Mouse (Mus musculus) ovary, postnatal 10 days (tissue): Measurements from ENCODE around the gene Fam160b1.

Experiments
- DNase-seq: peaks from one replicate; pipeline ENCODE4 v3.0.0; 2022; ENCODE audit warnings: low spot score

Fam160b1 gene

DNA sequence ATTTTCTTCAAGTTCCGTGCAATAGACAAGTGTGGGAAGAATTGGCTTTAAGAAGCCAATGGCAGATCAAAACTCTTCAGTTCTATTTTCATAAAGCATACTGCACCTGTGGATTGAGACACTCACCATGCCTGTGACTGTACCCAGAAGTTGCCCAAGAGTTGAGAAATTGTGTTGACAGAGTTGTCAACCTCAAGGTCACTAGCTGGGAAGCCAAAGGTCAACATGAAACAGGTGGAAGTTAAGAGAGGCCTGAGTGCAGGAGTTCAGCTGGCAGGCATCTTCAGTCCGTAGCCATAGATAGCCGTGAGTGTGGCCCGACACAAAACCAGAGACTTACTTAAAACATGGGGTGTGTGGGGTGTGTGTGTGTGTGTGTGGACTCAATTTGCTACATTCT lies 6.7 kb downstream of the Fam160b1 start:
- no peak for DNase-seq

DNA sequence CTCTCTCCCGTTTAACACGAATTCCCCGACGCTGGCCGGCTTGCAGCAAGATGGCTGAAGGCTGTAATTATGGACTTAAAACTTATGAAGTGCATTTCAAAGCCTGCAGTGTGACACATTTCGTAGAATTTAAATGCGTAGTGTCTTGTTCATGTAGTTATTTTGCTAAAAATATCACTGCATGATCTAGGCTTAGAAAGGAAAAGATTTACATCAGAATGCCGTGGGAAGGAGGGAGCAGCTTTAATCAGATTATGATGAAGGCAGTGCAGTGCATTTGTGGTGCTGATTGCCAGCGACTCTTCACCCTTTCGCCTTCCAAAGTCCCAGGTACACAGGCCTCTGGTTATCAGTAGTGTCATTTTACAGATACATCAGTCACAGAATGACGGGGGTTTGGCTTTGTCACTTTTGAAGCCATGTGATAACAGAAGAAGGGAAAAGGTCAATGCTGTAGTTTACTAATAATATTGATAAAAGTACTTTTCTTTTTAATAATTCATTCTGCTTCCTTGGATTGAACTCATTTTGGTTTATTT lies 7.4 kb downstream of the Fam160b1 start:
- no peak for DNase-seq

DNA sequence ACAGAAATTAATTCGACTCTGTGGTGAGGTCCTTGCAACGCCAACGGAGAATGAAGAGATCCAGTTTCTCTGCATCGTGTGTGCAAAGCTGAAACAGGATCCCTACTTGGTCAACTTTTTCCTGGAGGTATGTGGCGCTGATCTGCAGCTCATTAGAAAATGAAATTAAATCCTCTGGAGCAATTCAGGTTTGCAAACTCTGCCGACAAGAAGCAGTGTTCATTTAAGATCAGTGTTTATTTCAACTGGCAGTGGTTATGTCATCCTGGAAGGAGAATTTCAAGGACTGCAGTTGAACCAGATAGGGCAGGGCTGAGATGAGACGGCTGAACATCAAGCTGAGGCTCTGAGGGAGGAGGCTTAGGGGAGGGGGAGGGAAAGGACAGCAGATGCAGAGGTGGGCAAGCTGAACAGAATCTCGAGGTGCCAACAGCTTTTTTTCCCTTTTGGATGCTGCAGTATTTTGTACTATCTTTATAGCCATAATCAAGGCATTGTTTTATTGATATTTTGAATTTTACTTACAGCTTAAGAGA lies 12.9 kb downstream of the Fam160b1 start:
- DNase-seq = no peak

DNA sequence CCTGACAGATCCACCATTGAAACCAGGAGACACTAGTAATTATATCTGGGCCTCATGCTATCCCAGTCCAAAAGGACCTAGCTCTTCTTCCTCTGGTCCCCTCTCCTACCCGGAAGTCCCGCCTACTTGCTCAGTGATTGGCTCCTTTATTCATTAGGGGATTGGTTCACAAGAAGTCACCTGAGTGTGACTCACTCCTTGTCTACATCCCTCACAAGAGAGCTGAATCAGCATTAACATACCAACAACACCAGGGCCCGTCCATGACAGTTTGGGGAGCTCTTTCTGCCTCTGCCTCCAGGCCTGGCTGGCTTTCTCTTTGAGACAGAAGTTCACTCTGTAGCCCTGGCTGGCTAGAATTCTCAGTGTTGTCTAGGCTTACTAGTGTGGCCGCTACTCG lies 14.7 kb downstream of the Fam160b1 start:
- DNase-seq = no peak

DNA sequence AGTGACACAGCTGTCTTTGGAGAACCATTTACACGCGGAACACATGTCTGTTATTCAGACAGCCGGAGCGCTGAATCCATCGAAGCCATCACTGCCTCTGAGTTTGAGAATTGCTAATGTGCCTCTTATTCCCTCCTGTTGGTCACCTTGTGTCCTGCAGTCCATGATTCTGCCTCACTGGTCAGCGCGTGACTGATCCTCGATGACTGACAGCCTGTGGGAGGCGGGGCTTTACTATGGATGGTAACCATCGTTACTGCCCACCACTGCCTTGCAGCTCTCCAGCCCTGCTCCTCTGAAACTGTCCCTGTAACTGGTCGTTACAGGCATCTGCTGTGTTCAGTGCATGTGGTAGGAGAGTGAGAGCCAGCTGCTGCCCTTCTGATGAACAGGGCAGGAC lies 15.3 kb downstream of the Fam160b1 start:
- no peak for DNase-seq

DNA sequence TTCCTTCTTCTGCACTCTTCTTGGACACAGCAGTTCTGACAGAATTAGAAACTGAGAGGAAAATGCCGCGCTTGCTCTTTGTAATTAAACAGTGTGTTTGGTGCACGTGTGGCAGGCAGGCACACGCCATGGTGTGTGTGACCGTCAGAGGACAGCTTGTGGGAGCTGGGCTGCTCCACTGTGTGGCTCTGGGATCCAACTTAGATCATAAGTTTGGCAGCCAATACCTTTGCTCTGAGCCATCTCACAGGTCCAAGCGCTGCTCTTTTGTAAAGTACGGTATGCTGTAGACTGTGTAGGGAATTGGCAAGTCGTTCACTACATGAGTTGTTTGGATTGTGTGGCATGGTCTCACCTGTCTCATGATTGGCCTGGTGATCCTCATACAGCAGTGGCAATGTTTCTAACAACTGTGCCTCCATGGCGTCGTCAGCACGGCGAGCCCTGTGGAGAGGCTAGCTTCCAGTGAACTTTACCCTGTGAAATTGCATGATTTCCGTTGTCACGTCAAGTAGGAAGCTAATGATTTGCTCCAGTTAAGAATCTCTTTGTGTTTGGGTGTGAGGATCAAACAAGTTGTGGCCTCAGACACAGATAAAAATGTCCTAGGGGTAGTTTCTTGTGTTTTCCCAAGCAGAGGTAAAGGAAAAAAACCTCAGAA lies 16.7 kb downstream of the Fam160b1 start:
- DNase-seq = no peak

DNA sequence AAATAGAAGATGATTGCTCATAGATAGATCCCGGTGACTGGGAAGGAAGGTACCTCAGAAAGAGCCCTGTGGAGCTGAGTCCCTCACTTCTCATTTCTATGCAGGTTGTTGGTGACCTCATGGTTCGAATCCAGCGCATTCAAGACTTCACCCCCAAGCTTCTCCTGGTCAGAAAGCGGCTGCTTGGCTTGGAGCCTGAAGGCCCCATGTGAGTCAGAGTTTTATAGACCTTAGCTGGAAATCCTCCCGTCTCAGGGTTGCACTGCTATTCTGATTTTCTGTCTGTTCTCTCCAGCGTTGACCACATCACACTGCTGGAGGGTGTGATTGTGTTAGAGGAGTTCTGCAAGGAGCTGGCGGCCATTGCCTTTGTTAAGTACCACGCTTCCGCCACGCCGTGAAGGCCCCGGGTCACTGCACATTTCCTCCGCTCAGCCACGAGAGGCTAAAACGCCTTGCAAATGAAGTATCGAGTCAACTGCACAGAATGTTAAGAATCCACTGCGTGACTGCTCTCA lies 25.8 kb downstream of the Fam160b1 start:
- DNase-seq = no peak

DNA sequence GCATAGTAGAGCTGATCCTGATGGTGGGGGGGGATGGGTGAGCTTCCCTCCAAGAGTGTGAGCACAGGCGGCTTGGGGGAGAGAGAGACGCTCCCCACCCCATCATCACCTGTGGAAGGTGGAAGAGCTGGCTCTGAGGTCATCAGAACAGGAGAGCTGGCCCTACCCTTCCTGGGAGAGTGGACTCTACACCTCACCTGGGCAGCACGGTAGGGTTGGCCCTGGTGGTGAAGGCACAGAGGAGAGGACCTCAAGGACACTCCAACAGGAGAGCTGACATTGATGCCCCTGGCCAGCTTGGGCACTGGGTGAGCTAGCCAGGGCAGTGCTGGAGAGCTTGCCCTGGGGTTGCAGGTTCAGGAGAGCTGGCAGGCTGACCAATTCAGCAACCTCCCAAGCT lies 31.1 kb downstream of the Fam160b1 start:
- no peak for DNase-seq

DNA sequence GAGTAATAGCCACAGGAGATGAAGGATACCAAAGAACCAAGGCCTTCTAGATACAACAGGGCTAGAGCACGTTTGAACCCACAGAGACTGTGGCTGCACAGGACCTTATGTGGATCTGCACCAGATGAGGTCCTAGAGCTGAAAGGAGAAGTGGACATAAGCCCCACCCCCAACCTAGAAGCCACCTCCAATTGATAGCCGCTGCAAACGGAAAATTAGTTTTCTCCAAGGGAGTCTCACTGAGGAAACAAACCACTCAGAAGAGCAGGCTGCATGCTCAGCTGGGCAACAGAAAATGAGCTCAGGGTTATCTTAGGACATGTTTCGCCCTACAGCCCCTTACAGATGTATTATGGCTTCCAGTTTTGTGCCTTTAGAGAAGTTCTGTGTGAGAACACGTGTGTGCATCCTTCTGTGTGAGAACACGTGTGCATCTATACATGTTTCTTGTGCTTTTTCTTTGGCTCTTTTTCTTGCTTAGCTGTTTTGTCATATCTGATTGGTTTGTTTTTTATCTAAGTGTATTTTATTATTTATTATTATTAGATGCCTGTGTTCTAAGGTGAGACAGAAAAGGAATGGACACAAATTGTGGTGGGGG lies 33.0 kb downstream of the Fam160b1 start:
- DNase-seq = no peak

DNA sequence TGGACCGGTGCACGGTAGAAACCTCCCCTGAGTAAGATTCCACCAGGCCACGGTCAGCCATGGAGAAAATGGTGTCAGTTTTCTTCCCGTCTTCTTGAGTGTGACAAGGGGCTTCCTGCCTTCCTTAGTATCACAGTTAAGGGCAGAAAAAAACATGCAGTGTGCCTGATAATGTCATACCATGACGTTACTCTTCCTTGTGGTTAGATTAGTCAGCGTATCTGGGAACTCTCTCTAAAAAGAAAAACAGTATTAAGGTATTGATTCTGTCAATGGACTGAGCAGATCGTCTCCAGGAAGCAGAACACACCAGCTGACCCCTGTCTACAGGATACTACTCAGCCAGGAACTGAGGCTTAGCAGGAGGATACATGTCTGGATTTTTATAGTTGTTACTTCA lies 36.1 kb downstream of the Fam160b1 start:
- DNase-seq = no peak

DNA sequence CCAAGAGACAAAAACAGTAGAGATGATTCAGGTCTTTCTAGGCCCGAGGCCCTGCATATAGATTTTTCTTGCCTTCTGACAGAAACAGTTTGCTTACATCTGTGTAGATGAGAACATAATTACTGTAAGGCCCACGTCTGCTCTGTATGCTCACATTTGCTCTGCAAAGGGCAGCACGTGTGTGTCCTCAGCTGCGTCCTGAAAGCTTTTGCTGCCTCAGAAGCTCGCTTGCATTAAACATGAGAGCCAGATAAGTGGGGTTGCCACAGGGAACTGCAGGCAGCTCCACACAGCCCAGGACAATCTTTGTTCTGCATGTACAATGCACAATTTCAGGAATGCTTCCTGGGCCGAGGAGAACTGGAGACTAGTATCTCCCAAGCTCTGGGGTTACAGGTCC lies 41.9 kb downstream of the Fam160b1 start:
- DNase-seq = no peak

DNA sequence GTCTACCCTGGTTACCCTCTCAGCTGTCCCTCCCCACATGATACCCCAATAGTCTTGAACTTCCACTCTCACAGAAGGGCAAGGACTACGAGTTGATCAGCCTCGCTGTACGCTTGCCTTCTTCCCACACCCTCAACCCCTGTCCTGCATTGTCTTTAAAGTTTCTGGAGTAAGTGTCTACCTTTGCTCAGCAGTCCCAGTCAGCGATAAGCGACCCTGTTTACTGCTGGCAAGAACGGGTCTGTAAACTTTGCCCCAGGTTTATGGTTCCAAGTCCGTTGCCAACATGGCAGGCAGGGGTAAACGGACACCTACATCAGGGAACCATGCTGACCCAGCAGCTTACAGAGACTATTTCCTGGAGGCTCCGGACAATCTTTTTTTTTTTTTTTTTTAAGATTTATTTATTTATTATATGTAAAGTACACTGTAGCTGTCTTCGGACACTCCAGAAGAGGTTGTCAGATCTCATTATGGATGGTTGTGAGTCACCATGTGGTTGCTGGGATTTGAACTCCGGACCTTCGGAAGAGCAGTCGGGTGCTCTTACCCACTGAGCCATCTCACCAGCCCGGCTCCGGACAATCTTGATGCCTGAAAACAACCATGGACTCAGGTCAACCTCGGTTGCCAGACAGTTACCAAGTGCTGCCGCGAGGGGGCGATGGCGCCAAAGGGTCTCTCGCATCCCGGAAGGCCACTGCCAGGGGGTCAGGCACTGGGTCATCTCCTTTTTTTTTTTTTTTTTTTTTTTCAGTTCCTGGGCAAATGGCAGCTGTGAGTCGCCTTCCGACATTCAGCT lies 43.4 kb downstream of the Fam160b1 start:
- peak; percentile 73 for DNase-seq

DNA sequence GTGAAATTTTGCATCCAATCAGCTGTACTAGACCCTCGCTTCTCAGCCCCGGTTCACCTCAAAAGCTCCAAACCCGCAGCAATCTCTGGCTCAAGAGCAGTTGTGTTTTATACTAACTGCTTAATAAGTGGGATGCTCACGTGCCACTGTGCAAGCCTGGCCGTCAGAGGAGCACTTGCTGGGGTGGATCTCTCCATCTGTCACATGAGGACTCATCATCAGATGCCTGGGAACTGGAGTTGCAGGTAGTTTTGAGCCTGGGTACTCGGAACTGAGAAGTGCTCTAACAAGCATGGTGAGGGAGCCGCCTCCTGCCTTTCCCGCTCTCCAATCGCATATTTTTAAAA lies 44.0 kb downstream of the Fam160b1 start:
- no peak for DNase-seq

DNA sequence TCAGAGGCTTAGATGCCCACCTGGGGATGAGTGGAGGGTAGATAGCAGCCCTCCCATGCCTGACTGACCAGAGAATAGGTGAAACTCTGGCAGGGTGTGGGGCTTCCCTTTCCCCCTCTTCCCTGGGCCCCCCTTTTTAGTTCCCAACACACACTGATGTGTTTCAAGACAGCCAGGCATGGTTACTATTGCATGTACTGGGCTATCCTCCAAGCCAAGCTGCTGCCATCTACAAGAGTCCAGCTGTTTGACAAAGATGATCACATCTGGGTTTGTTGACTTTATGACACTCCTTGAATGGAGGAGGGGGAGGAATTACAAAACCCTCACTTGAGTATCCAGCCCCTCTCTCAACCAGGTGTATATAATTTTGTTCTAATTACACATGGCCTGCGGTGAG lies 47.5 kb downstream of the Fam160b1 start:
- no peak for DNase-seq

DNA sequence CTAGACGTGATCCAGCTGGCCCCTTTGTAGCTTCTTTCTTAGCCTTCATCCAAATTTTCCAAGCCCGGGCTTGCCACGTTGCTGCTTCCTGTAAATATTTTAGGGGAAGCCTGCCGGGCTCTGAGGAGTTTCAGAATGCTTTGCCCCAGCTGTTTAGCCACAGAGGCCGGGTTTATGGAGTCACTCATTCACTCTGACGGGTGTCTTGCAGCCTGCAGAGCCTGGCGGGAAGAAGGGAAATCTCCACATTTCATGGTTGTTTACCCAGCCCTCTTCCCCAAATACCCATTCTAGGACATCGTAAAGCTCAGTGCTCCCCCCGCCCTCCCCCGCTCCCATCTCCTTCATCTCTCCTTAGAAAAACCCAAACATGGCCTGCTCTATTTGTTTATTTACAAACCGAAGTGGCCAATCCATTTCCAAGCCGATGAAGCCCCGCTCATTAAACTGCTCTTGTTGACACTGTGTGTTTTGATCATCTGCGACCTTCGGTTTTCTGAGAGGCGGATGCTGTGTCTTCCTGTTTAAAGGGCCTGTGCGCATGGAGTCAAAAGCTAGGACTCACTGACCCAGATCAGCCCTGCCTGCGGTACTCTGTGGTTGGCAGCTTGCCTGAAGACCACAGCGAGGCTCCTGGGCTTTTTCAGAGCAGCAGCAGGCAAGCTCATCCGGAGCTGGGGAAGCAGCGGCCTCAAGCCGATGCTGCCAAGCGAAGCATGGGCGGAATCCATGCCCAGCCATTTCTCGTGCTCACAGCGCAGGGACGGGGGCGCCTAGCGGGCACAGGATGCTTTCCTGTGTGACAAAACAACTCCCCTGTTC lies 51.1 kb downstream of the Fam160b1 start:
- peak; percentile 37 for DNase-seq

DNA sequence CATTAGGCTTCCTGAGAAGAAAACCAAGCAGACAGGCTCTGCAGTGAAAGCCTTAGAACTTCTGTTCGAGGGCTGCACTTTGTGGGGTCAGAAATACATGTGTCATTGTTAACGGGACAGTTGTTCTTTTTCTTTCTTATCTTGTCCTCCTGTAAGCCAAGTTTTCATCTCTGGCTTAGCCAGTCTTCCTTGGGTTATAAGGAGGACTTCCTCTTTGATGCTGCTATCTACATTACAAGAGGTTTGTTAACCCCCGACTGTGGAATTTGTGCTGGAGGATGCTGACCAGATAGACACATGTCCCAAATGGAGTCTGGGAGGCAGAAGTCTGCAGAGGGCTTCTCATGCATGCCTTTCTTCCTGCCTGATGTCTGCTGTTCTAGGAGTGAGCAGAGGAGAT lies 52.7 kb downstream of the Fam160b1 start:
- DNase-seq = no peak

DNA sequence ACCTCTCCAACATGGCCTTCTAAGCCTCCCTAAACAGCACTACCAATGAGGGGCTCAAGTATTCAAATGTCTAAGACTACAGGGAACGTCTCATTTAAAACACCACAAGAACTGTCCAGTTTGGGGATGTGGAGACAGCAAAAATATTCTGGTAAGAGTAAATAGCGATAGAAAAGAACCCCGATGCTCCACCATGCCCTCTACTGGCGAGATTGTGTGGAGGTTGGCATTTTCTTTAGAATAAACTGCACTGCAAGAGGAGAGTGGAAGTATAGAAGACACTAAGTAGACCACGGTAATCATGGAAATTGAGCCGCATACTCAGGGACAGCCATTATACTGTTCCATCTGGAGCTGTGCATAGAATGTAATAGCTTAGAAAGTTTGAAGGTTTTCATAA lies 53.4 kb downstream of the Fam160b1 start:
- no peak for DNase-seq

DNA sequence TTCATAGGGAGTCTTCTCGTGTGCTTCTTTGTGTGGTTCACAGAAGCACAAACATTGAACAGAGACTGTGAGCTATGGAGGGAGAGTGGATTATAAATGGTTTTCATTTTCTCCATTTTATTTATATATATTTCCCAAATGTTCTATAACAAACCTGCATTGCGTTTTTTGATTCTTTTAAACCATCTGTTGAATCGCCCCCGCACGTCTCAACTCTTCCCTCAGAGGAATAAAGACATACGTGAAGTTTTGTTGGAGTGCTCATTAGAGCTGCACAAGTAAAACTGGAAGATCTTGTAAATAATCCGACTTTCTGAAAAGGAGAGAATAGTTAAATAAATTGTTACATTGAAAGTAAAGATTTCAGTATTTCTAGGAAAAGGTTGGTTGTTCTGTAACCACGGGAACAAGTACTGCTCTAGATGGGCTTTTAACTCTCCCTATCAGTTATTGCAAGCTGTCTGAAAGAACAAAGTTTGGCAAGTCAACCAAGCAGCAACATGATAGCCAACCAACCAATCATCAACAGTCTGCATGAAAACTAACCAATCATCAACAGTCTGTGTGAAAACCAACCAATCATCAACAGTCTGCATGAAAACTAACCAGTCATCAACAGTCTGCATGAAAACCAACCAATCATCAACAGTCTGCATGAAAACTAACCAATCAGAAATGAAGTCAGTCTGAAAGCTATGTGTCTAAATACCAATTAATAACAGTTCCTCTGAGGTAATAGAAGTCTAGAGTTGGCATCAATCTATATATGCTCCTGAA lies 54.7 kb downstream of the Fam160b1 start:
- no peak for DNase-seq

DNA sequence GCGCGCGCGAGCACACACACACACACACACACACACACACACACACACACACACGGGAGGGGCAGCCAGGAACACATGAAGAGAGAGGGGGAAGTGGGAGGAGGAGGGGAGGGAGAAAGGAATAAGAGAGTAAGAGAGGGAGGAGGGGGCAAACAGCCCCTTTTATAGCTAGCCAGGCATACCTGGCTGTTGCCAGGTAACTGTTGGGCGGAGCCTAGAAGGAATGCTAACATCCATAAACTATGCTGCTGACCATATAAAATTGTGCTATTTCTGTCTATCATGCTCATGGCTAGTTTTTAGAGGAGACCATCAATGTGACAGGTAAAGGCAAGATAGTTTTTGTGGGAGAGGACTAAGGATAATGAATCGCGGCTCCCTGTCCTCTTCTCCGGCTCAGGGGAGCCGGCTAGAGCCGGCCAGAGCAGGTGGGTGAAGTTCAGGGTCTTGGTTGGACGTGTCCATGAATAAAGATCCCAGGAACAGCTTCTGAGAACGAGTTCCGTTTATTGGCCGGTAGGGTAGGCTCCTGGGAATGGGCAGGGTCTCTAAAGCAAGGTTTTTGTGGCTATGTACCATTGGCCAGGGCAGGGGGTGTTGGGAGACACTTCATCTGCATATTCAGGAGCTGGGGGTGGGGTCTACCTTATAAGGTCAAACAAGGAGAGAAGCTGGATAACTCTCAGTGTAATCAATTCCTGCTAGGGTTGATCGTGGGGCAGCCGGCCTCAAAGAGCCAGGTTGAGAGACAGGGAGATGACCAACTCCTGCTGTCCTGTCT lies 57.5 kb downstream of the Fam160b1 start:
- DNase-seq = no peak

DNA sequence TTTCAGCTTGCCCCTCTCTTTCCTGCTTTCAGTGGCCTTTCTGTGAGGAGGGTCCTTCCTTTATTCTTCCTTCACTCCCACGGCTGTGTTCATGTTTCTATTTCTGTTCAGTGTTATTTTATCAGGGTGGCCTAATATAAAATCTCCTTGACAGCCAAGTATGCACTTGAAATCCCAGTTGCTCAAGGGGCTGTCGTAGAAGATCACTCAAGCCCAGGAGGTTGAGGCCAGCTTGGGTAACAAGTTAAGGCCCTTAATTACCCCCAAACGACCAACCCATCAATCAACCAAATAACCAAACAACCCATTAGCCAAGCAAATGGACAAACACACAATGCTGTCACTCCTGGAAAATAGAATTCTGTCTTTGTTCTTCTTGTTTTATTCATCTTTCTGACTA lies 62.9 kb downstream of the Fam160b1 start:
- no peak for DNase-seq
